Mouse (Mus musculus) neural tube, embryonic 14.5 days (tissue): ENCODE data around the gene Usp36. TPM values are rescaled to one million over a fixed set of nuclear protein-coding genes. Genes with fewer than 3 reads are reported as not detected.

ENCODE experiments used
- ATAC-seq: fragments of 200-750 bp; cut with Nextera tagmentation; 2 replicates; pipeline ENCODE4 v1.8.0; 2017; ENCODE audit warnings: low read depth, mild to moderate bottlenecking, moderate TSS enrichment, moderate library complexity
- H3K27ac ChIP-seq: fragments of 300-500 bp; sonication (generic); 2 replicates; pipeline ENCODE4 v1.5.1; 2014; ENCODE audit warnings: low read depth, mild to moderate bottlenecking, control low read depth, low read length, moderate library complexity, mixed read lengths
- H3K27me3 ChIP-seq: fragments of 300-500 bp; sonication (generic); 2 replicates; pipeline ENCODE4 v1.6.1; 2014; ENCODE audit warnings: low read length; ENCODE audit not compliant: control insufficient read depth, insufficient read depth
- H3K36me3 ChIP-seq: fragments of 300-500 bp; sonication (generic); 2 replicates; pipeline ENCODE4 v1.6.1; 2014; ENCODE audit warnings: low read length, mixed read lengths; ENCODE audit not compliant: control insufficient read depth, insufficient read depth
- H3K4me1 ChIP-seq: fragments of 300-500 bp; sonication (generic); 2 replicates; pipeline ENCODE4 v1.6.1; 2014; ENCODE audit warnings: low read length; ENCODE audit not compliant: control insufficient read depth, insufficient read depth
- H3K4me2 ChIP-seq: fragments of 300-500 bp; sonication (generic); 2 replicates; pipeline ENCODE4 v1.6.1; 2014; ENCODE audit warnings: mild to moderate bottlenecking, low read depth, low read length, control low read depth
- H3K4me3 ChIP-seq: fragments of 300-500 bp; sonication (generic); 2 replicates; pipeline ENCODE4 v1.5.1; 2014; ENCODE audit warnings: low read depth, low read length, control low read depth, mixed read lengths
- H3K9ac ChIP-seq: fragments of 300-500 bp; sonication (generic); replicated peaks from 2 replicates; pipeline ENCODE4 v1.6.1; 2014; ENCODE audit warnings: low read depth, mild to moderate bottlenecking, control low read depth, low read length, mixed read lengths
- H3K9me3 ChIP-seq: fragments of 300-500 bp; sonication (generic); 2 replicates; pipeline ENCODE4 v1.6.1; 2016; ENCODE audit warnings: low read length; ENCODE audit not compliant: control insufficient read depth
- WGBS: fragments of 180-500 bp; shearing (Covaris S2); extraction: QIAGEN DNeasy Blood & Tissue Kit; methylation state at CpG from one replicate; pipeline ENCODE4 v1.1.7; 2014; 5-methylcytosine and 5-hydroxymethylcytosine counted together
- polyA plus RNA-seq: library from polyadenylated mRNA; unstranded; fragments of >200 nt; fragmentation: Nextera tagmentation; extraction: Ambion mirVana; gene quantifications from 2 replicates; pipeline ENCODE4 v1.2.1, GENCODE M21; 2014

Usp36 gene
- polyA plus RNA-seq, 1 experiment from 2014 or later = 15.2 TPM

DNA sequence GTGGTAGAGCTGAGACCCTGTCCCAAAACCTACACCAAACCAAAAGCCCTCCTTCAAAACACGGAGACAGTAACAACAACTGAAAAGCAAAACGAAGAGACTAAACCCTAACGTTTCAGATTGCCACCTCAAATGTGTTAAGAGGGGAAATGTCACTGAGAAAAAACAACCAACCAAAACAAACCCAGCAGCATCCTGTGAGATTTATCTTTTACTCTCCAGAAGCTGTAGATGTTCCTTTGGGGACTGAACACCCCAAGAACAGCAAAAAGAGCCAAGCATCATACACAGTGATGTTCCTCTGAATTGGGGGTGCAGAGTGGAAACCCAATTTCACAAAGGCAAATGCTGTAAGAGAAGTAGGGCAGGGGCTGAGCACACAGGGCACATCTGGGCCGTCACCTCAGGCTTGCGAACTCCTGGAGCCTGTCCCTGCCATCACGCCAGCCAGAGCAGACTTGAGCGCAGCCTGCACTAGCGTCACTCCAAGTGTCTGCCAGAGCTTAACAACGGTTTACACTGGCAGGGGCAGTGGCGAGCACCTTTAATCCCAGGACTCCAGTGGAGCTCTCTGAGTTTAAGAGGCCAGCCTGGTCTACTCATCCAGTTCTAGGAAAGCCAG is 23.9 kb downstream of the Usp36 start:
- Histone ChIP-seq H3K9me3 (no peaks in the 10 kb centered on the region), H3K4me1 (no peaks in the 10 kb centered on the region), H3K27me3 (no peaks in the 10 kb centered on the region), H3K4me2 (no peak overlapping the region), H3K36me3 (peaks cover 75% of the 10 kb centered on the region), H3K4me3 (no peak overlapping the region), H3K27ac (no peak overlapping the region), H3K9ac (no peak overlapping the region)
- ATAC-seq = no peak
- WGBS = 94% methylated on average over 10 of the region's 10 CpGs

GRCm38 (mm10) chr11:118265621-118266020 is 24.4 kb downstream of the Usp36 start:
- H3K27me3 ChIP-seq = no peaks in the 10 kb centered on the region
- H3K9me3 ChIP-seq = no peaks in the 10 kb centered on the region
- WGBS = 94% methylated on average over 11 of the region's 11 CpGs
- H3K27ac ChIP-seq = no peak overlapping the region
- ATAC-seq = no peak
- no peak overlapping the region for H3K9ac ChIP-seq
- no peak overlapping the region for H3K4me3 ChIP-seq
- no peak overlapping the region for H3K4me2 ChIP-seq
- H3K4me1 ChIP-seq = no peaks in the 10 kb centered on the region
- peaks cover 77% of the 10 kb centered on the region for H3K36me3 ChIP-seq

DNA sequence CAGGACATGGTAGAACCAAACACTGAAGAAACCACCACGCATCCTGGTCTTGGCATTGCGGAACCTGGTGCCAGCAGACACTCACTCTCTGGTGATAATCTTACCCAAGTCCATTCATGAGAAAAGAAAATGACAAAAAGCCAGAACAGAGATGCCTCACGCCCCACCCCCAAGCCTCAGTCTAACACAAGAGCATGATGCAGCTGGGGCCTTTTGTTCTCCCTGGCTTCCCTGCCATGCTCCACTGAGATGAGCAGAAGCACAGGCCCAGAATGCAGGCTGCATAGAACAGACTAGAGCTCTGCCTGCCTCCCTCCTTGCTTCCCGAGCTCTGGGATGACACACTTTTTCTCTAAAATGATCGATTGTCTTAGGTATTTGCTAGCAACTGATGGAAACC is 26.9 kb downstream of the Usp36 start:
- H3K9me3 ChIP-seq = no peaks in the 10 kb centered on the region
- H3K4me1 ChIP-seq = no peaks in the 10 kb centered on the region
- no peak overlapping the region for H3K4me3 ChIP-seq
- peaks cover 84% of the 10 kb centered on the region for H3K36me3 ChIP-seq
- H3K4me2 ChIP-seq = no peak overlapping the region
- no peak overlapping the region for H3K27ac ChIP-seq
- no peaks in the 10 kb centered on the region for H3K27me3 ChIP-seq
- H3K9ac ChIP-seq = no peak overlapping the region
- WGBS = 90% methylated on average over 5 of the region's 5 CpGs
- no peak for ATAC-seq

GRCm38 (mm10) chr11:118260081-118260480 is 30.0 kb downstream of the Usp36 start:
- Histone ChIP-seq H3K27ac (no peak overlapping the region), H3K27me3 (no peaks in the 10 kb centered on the region), H3K4me1 (no peaks in the 10 kb centered on the region; the same call in 1 of the 2 replicates), H3K4me2 (no peak overlapping the region), H3K9ac (no peak overlapping the region), H3K9me3 (no peaks in the 10 kb centered on the region), H3K36me3 (peaks cover 67% of the 10 kb centered on the region), H3K4me3 (no peak overlapping the region)
- ATAC-seq = no peak
- 94% methylated on average over 8 of the region's 8 CpGs for WGBS

DNA sequence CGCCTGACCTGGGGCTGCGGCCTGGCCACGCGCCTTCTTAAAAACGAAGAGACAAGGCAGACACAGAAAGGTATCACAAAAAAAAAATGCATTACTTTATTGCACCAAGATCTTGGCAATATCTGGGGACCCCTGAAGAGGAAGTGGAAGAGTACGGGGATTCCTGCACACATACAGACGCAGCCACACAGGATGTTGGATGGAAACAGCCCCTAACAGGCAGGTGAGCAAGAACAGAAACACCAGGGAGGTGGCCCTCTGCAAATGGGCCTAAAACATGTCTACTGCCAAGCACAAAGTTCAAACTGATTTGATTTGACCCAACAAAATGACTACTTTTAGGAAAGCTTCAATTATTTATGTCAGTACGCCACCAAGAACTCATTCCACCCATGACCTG is 30.5 kb downstream of the Usp36 start:
- 99% methylated on average over 8 of the region's 8 CpGs for WGBS
- H3K4me2 ChIP-seq = no peak overlapping the region
- H3K4me1 ChIP-seq = peaks cover 3% of the 10 kb centered on the region; the same call in 1 of the 2 replicates
- H3K27ac ChIP-seq = no peak overlapping the region
- H3K9ac ChIP-seq = no peak overlapping the region
- no peaks in the 10 kb centered on the region for H3K9me3 ChIP-seq
- peaks cover 66% of the 10 kb centered on the region for H3K36me3 ChIP-seq
- ATAC-seq = no peak
- H3K4me3 ChIP-seq = no peak overlapping the region
- no peaks in the 10 kb centered on the region for H3K27me3 ChIP-seq

GRCm38 (mm10) chr11:118256371-118256770 is 33.7 kb downstream of the Usp36 start:
- Histone ChIP-seq H3K27ac (no peak overlapping the region), H3K9ac (no peak overlapping the region), H3K36me3 (peaks cover 39% of the 10 kb centered on the region), H3K4me1 (peaks cover 13% of the 10 kb centered on the region), H3K27me3 (no peaks in the 10 kb centered on the region), H3K4me2 (no peak overlapping the region), H3K9me3 (no peaks in the 10 kb centered on the region), H3K4me3 (no peak overlapping the region)
- WGBS = 93% methylated on average over 7 of the region's 7 CpGs
- ATAC-seq = no peak

GRCm38 (mm10) chr11:118254159-118254951 is 35.7 kb downstream of the Usp36 start:
- Histone ChIP-seq H3K4me1 (peaks cover 13% of the 10 kb centered on the region), H3K9ac (no peak overlapping the region), H3K27me3 (no peaks in the 10 kb centered on the region), H3K36me3 (peaks cover 20% of the 10 kb centered on the region), H3K9me3 (no peaks in the 10 kb centered on the region), H3K4me2 (no peak overlapping the region), H3K4me3 (no peak overlapping the region), H3K27ac (peak overlapping the region; percentile 82)
- peak; percentile 72 for ATAC-seq
- WGBS = 37% methylated on average over 15 of the region's 15 CpGs

- Histone ChIP-seq H3K27me3 (no peaks in the 10 kb centered on the region), H3K36me3 (peaks cover 13% of the 10 kb centered on the region), H3K9me3 (no peaks in the 10 kb centered on the region), H3K4me2 (no peak overlapping the region), H3K4me1 (peaks cover 13% of the 10 kb centered on the region), H3K27ac (peak overlapping the region; percentile 82), H3K4me3 (no peak overlapping the region), H3K9ac (no peak overlapping the region)
- 69% methylated on average over 7 of the region's 7 CpGs for WGBS
- ATAC-seq = no peak
Observed at GRCm38 (mm10) chr11:118253447-118254158, 36.4 kb downstream of the Usp36 start.

GRCm38 (mm10) chr11:118249012-118249383 is 41.0 kb downstream of the Usp36 start:
- Histone ChIP-seq H3K4me1 (peaks cover 20% of the 10 kb centered on the region), H3K27ac (peak overlapping the region; percentile 52; the same call in 1 of the 2 replicates), H3K36me3 (no peaks in the 10 kb centered on the region), H3K4me3 (peak overlapping the region; percentile 83), H3K9ac (no peak overlapping the region), H3K4me2 (peak overlapping the region; percentile 78), H3K9me3 (no peaks in the 10 kb centered on the region), H3K27me3 (no peaks in the 10 kb centered on the region)
- ATAC-seq = no peak
- 0% methylated on average over 5 of the region's 5 CpGs for WGBS
